Mouse (Mus musculus): ENCODE data around the gene Vmn2r116. TPM values are rescaled to one million over a fixed set of nuclear protein-coding genes. Genes with fewer than 3 reads are reported as not detected.
"Not testable (repeated sequence)": the region's sequence is repeated elsewhere in the genome, so short reads cannot be mapped to it uniquely, and the experiment has no call there.

Vmn2r116 gene
- not detected for total RNA-seq (2021)

GRCm38 (mm10) chr17:23384304-23384703, at the start of gene Vmn2r116:
Gene Vmn2r116 (plus strand): TSS chr17:23384604.
- DNase-seq (ENCODE audit: low spot score in 2 of 2); intact Hi-C loops (cut with DNase I): not testable (repeated sequence)

DNA sequence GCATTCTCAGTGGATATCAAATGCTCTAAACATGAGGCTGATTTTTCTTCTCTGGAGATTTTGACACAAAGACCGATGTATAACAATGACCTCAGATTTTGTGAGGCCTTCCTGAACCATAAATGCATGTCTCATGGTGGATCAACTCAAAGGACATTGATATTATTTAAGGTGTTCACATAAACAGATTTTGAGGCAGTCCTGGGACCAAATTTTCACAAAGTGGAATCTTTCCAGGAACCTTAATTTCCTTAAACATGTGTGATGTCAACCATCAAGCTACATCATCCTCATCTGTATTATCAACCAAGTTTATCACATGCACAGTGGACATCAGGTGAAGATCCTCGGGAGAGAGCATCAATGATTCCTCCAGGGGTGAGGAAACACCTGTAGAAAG, 41.0 kb upstream of the Vmn2r116 start, which contains the start of gene Vmn2r115:
TSS of gene Vmn2r115 (plus strand) at position 301 of the 400 bp plus-strand sequence.
- DNase-seq (ENCODE audit: low spot score in 2 of 2); intact Hi-C loops (cut with DNase I): not testable (repeated sequence)

GRCm38 (mm10) chr17:23351644-23352043, 32.8 kb upstream of the Vmn2r116 start:
- no peak for DNase-seq (ENCODE audit: low spot score in 2 of 2)
- intact Hi-C loops (cut with DNase I), result no loop called here

GRCm38 (mm10) chr17:23433150-23433679, 48.8 kb downstream of the Vmn2r116 start:
- no peak for DNase-seq (ENCODE audit: low spot score in 2 of 2)
- intact Hi-C loops (cut with DNase I), result loop anchor here (1.0 kb wide), 1 partner anchor 80 kb away; no protein-coding TSS in a partner anchor

Other genes starting within 250 kb of the Vmn2r116 start
- 10 to 100 TPM; 21.2 to 27.5 TPM for gene Zfp40, start 191.4 kb upstream of the Vmn2r116 start, total RNA-seq (2021)
- gene Vmn2r114, start 72.1 kb upstream of the Vmn2r116 start, total RNA-seq (2021), result not detected
- gene Vmn2r115, start 40.9 kb upstream of the Vmn2r116 start, total RNA-seq (2021), result not detected
- gene Vmn2r117, start 95.1 kb downstream of the Vmn2r116 start, total RNA-seq (2021), result not detected
- gene Zfp213, start 179.6 kb downstream of the Vmn2r116 start, total RNA-seq (2021), result 1 to 10 TPM; 6.5 to 7.0 TPM
- 10 to 100 TPM; 23.7 to 25.3 TPM for gene Zfp13, start 214.9 kb downstream of the Vmn2r116 start, total RNA-seq (2021)
- gene Zscan10, start 216.3 kb downstream of the Vmn2r116 start, total RNA-seq (2021), result not detected